Mouse (Mus musculus) limb, embryonic 10.5 days (tissue): ENCODE data around the gene Sympk. TPM values are rescaled to one million over a fixed set of nuclear protein-coding genes. Genes with fewer than 3 reads are reported as not detected.

Experiments
- microRNA-seq: library from miRNA; unstranded; fragments of <30 nt; microRNA quantifications from one replicate; pipeline ENCODE4, GENCODE M21; 2017
- polyA plus RNA-seq: library from polyadenylated mRNA; unstranded; fragments of >200 nt; fragmentation: Nextera tagmentation; extraction: Ambion mirVana; gene quantifications from 2 replicates; pipeline ENCODE4 v1.2.1, GENCODE M21; 2016

The Sympk gene
- polyA plus RNA-seq, 1 experiment from 2014 or later = 50.4 TPM

Small RNA genes within 50 kb of the gene (microRNA-seq; reads per million reads assigned to microRNA genes)
- not detected for gene Mir3100

Other genes with a start within 250 kb of the Sympk start
- gene Psg19, start 225.9 kb upstream of the Sympk start, polyA plus RNA-seq = not detected in 2 replicates
- gene Psg17, start 202.8 kb upstream of the Sympk start, polyA plus RNA-seq = not detected in 2 replicates
- not detected in 2 replicates for gene Mill2, start 184.4 kb upstream of the Sympk start, polyA plus RNA-seq
- 0.33 and 0.58 TPM in 2 replicates for gene Pglyrp1, start 153.0 kb upstream of the Sympk start, polyA plus RNA-seq
- 34.1 and 37.6 TPM in 2 replicates for gene Ccdc61, start 114.0 kb upstream of the Sympk start, polyA plus RNA-seq
- gene Nova2, start 98.5 kb upstream of the Sympk start, polyA plus RNA-seq = 0.23 and 0.28 TPM in 2 replicates
- gene Nanos2, start 37.0 kb upstream of the Sympk start, polyA plus RNA-seq = not detected in 2 replicates
- 3.4 and 4.0 TPM in 2 replicates for gene Mypop, start 33.1 kb upstream of the Sympk start, polyA plus RNA-seq
- 30.8 and 34.4 TPM in 2 replicates for gene Irf2bp1, start 20.3 kb upstream of the Sympk start, polyA plus RNA-seq
- not detected in 2 replicates for gene Foxa3, start 839 bp upstream of the Sympk start, polyA plus RNA-seq
- not detected in 2 replicates for gene Rsph6a, start 30.3 kb downstream of the Sympk start, polyA plus RNA-seq
- gene Dmwd, start 51.9 kb downstream of the Sympk start, polyA plus RNA-seq = 20.0 and 21.4 TPM in 2 replicates
- 7.2 and 8.7 TPM in 2 replicates for gene Dmpk, start 59.5 kb downstream of the Sympk start, polyA plus RNA-seq
- 5.7 and 7.5 TPM in 2 replicates for gene Six5, start 70.2 kb downstream of the Sympk start, polyA plus RNA-seq
- gene Gm4969, start 94.0 kb downstream of the Sympk start, polyA plus RNA-seq = 1.1 and 2.2 TPM in 2 replicates
- 15.2 and 19.6 TPM in 2 replicates for gene Fbxo46, start 95.5 kb downstream of the Sympk start, polyA plus RNA-seq
- gene Qpctl, start 124.9 kb downstream of the Sympk start, polyA plus RNA-seq = 12.5 and 14.4 TPM in 2 replicates
- gene Snrpd2, start 125.3 kb downstream of the Sympk start, polyA plus RNA-seq = 176 and 199 TPM in 2 replicates
- gene Gipr, start 141.8 kb downstream of the Sympk start, polyA plus RNA-seq = 0.06 and 0.09 TPM in 2 replicates
- gene Eml2, start 152.0 kb downstream of the Sympk start, polyA plus RNA-seq = 3.2 and 6.4 TPM in 2 replicates
- gene Gpr4, start 188.2 kb downstream of the Sympk start, polyA plus RNA-seq = 6.5 and 8.5 TPM in 2 replicates
- gene Opa3, start 204.0 kb downstream of the Sympk start, polyA plus RNA-seq = 45.7 and 48.7 TPM in 2 replicates
- 68.1 and 75.7 TPM in 2 replicates for gene Vasp, start 247.4 kb downstream of the Sympk start, polyA plus RNA-seq